Mouse (Mus musculus) cerebellum, adult 2 months (tissue): ENCODE data around the gene Vamp5. TPM values are rescaled to one million over a fixed set of nuclear protein-coding genes. Genes with fewer than 3 reads are reported as not detected.

Experiments used
- DNase-seq, 2 experiments: peaks; one replicate each; pipeline ENCODE4 v3.0.0; 2021
- H3K27ac ChIP-seq: fragments of 200-500 bp; 2 replicates; pipeline ENCODE4 v1.5.1; 2012; ENCODE audit warnings: low read length, control low read depth, inconsistent platforms; ENCODE audit not compliant: insufficient read depth
- H3K27me3 ChIP-seq: fragments of 200-500 bp; 2 replicates; pipeline ENCODE4 v1.6.1; 2012; ENCODE audit warnings: inconsistent platforms, mild to moderate bottlenecking, low read length, moderate library complexity; ENCODE audit not compliant: control insufficient read depth, insufficient read depth
- H3K4me1 ChIP-seq: fragments of 200-500 bp; 2 replicates; pipeline ENCODE4 v1.6.1; 2011; ENCODE audit warnings: low read length; ENCODE audit not compliant: control insufficient read depth, insufficient read depth
- H3K4me3 ChIP-seq: fragments of 200-500 bp; replicated peaks from 2 replicates; pipeline ENCODE3; 2011; ENCODE audit warnings: mild to moderate bottlenecking, low read depth, low read length, control low read depth; ENCODE audit not compliant: insufficient read depth
- CTCF ChIP-seq: fragments of 200-500 bp; IDR thresholded peaks from 2 replicates; pipeline ENCODE4 v1.5.1; 2011; ENCODE audit warnings: low read depth, mild to moderate bottlenecking, control low read depth, low read length, moderate library complexity, borderline replicate concordance; ENCODE audit not compliant: insufficient read depth
- POLR2A ChIP-seq: fragments of 200-500 bp; IDR thresholded peaks from 2 replicates; pipeline ENCODE4 v1.6.1; 2011; ENCODE audit warnings: low read length, control low read depth, borderline replicate concordance; ENCODE audit not compliant: insufficient read depth
- WGBS: fragments of 180-500 bp; shearing (Covaris S2); methylation state at CpG from one replicate; pipeline ENCODE4 v1.1.7; 2018; 5-methylcytosine and 5-hydroxymethylcytosine counted together
- polyA plus RNA-seq: library from polyadenylated mRNA; depleted of rRNA; stranded (reverse); fragments of >200 nt; gene quantifications from 2 replicates; pipeline ENCODE4 v1.2.3, GENCODE M21; 2012; rRNA removed

The Vamp5 gene
- polyA plus RNA-seq, 1 experiment: 11.9 TPM

DNA sequence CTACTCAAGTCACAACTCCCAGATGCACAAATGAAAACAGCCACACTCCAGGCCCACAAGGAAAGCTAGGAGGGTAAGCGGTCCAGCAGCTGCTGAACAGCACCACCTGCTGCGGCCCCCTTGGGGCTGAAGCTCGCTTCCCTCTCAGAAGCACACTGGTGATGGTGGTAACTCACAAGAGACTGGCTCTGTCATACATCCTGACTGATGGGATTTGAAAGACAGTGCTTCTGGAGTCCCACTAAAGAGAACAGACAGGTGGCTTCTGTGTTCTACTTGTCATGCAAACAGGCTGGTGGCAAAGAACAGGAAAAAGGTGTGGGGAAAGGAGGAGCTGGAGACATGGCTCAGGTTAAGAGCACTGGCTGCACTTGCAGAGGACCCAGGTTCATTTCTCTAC is 57.3 kb downstream of the Vamp5 start:
- H3K27ac ChIP-seq: no peak overlapping the region
- no peak overlapping the region for H3K4me3 ChIP-seq
- 90% methylated on average over 3 of the region's 3 CpGs for WGBS
- no peaks in the 10 kb centered on the region for H3K27me3 ChIP-seq
- no peaks in the 10 kb centered on the region for H3K4me1 ChIP-seq
- TF ChIP-seq POLR2A (no peak), CTCF (no peak)
- no peak for DNase-seq

DNA sequence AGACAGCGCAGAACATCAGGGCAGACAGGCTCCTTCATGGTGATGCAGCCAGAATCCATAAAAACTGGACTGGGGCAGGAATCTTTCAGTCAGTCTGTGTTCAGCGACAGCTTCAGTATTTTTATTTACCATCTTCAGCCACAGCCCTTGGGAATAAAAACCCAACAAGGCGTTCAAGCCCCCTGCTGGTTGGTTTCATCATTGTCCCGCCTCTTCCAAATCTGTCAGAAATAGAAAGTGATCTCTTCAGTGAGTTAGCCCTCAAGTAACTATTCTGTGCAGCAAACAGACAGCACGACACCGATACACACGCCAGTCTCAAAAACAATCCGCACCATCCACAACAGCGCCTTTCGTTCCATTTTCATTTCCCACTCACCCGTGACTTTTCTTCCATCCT is 61.2 kb downstream of the Vamp5 start:
- TF ChIP-seq CTCF: no peak
- Histone ChIP-seq H3K27ac (no peak overlapping the region), H3K27me3 (no peaks in the 10 kb centered on the region), H3K4me3 (no peak overlapping the region), H3K4me1 (no peaks in the 10 kb centered on the region)
- DNase-seq: no peak
- 71% methylated on average over 11 of the region's 11 CpGs for WGBS

Other genes starting within 250 kb of the Vamp5 start
- 4.4 and 5.9 TPM in 2 replicates for gene Atoh8, start 144.9 kb downstream of the Vamp5 start, polyA plus RNA-seq
- gene Sftpb, start 75.9 kb downstream of the Vamp5 start, polyA plus RNA-seq: not detected in 2 replicates
- gene Usp39, start 35.3 kb downstream of the Vamp5 start, polyA plus RNA-seq: 31.5 and 33.3 TPM in 2 replicates
- gene 0610030E20Rik, start 33.2 kb downstream of the Vamp5 start, polyA plus RNA-seq: 25.1 and 26.1 TPM in 2 replicates
- 19.5 and 19.8 TPM in 2 replicates for gene Tmem150a, start 25.0 kb downstream of the Vamp5 start, polyA plus RNA-seq
- 92.1 and 95.8 TPM in 2 replicates for gene Rnf181, start 13.5 kb downstream of the Vamp5 start, polyA plus RNA-seq
- gene Vamp8, start 10.2 kb upstream of the Vamp5 start, polyA plus RNA-seq: 57.0 and 62.2 TPM in 2 replicates
- 22.9 and 23.5 TPM in 2 replicates for gene Ggcx, start 33.8 kb upstream of the Vamp5 start, polyA plus RNA-seq
- gene Mat2a, start 59.1 kb upstream of the Vamp5 start, polyA plus RNA-seq: 187 and 200 TPM in 2 replicates
- 0.78 and 0.79 TPM in 2 replicates for gene Sh2d6, start 141.2 kb upstream of the Vamp5 start, polyA plus RNA-seq
- 3.6 and 4.8 TPM in 2 replicates for gene Capg, start 163.9 kb upstream of the Vamp5 start, polyA plus RNA-seq
- gene Elmod3, start 217.9 kb upstream of the Vamp5 start, polyA plus RNA-seq: 32.5 and 32.7 TPM in 2 replicates
- gene Retsat, start 218.0 kb upstream of the Vamp5 start, polyA plus RNA-seq: 13.7 and 15.6 TPM in 2 replicates
- 96.1 and 96.8 TPM in 2 replicates for gene Tgoln1, start 236.5 kb upstream of the Vamp5 start, polyA plus RNA-seq